Comparison of ENCODE assay signal across 25 mouse cellular contexts in the genomic region with DNA sequence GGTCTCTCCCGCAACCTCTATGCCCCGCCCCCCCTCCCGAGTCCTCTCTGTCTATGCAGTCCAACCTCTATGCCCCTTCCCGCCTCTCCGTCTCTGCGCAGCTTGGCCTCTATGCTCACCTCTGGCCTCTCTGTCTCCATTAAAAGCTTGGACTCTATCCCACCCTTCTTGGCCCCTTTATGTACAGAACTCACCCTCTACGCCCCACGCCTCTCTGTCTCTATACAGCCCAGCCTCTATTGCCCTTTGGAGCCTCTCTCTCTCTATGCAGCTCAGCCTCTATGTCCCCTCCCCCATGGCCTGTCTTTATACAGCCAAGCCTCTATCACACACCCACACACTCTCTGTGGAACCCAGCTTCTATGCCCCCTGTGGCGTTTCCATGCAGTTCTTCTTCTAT. TPM values are rescaled to one million over a fixed set of nuclear protein-coding genes. Genes with fewer than 3 reads are reported as not detected.
DNase-seq lines count a peak whose midpoint lies in the region; ATAC-seq lines count a peak whose summit lies in the region.
"Had no signal": no experiment of that assay in that cellular context is flagged by ENCODE, and none has a peak within 500 bp of the region (broad histone marks: within the 10 kb centered on the region; RNA-seq: fewer than 3 reads in every experiment).

No protein-coding gene starts in this region.

- DNase-seq in cerebellum, adult 11-12 months: peak; percentile 20
- DNase-seq in cerebellum, postnatal 14 days: no peak
- peak; percentile 14 for DNase-seq in liver
- DNase-seq in liver, embryonic 11.5 days (ENCODE audit: low spot score): no peak
- DNase-seq in layer of hippocampus, adult 9-11 months: no peak
- DNase-seq in retina, postnatal 1 day: no peak
- DNase-seq: adrenal gland, adult 8-10 months; cerebellum, postnatal 10 days; gastrocnemius, postnatal 36 days; kidney, postnatal 36 days; lung, postnatal 14 days; right cerebral cortex, postnatal 25 days had no signal

- no peak for ATAC-seq in liver, embryonic 11.5 days (replicated peaks; ENCODE audit: low FRiP score)
- no peak for ATAC-seq in liver, embryonic 12.5 days
- no peak for ATAC-seq in CD4-positive, CD25-positive, alpha-beta regulatory T cell, adult 4 months
- ATAC-seq: forebrain, embryonic 14.5 days; inflammation-experienced regulatory T-cells, adult 6 months; midbrain, embryonic 16.5 days had no signal

- no peak overlapping the region for H3K4me2 ChIP-seq in liver, embryonic 11.5 days
- 0 out of 2 replicates have a peak overlapping the region, but pooled peaks have one; percentile 84 for H3K4me2 ChIP-seq in liver, embryonic 12.5 days
- H3K4me2 ChIP-seq: hindbrain, embryonic 12.5 days; stomach, embryonic 15.5 days had no signal

- no peak overlapping the region for H3K27ac ChIP-seq in liver, embryonic 11.5 days (ENCODE audit: low read depth, low read length)
- H3K27ac ChIP-seq in liver, embryonic 12.5 days: no peak overlapping the region
- H3K27ac ChIP-seq: hindbrain, embryonic 12.5 days; liver, embryonic 14.5 days; stomach, embryonic 15.5 days had no signal

- 86% methylated on average over 9 of the region's 9 CpGs for WGBS in liver, embryonic 11.5 days
- WGBS in liver, embryonic 12.5 days (ENCODE audit: insufficient replicate concordance): 73% methylated on average over 9 of the region's 9 CpGs

- H3K9me3 ChIP-seq in liver, embryonic 11.5 days (ENCODE audit: control insufficient read depth, low read length): no peaks in the 10 kb centered on the region
- H3K9me3 ChIP-seq in liver, embryonic 12.5 days (replicated peaks): no peaks in the 10 kb centered on the region
- H3K9me3 ChIP-seq: embryonic facial prominence, embryonic 10.5 days; G1E; heart, embryonic 10.5 days; hindbrain, embryonic 12.5 days; limb, embryonic 10.5 days; megakaryocyte, embryonic 14.5 days; stomach, embryonic 15.5 days had no signal

- H3K27me3 ChIP-seq in liver, embryonic 11.5 days (replicated peaks; ENCODE audit: control insufficient read depth, insufficient read depth, low read length): no peaks in the 10 kb centered on the region
- H3K27me3 ChIP-seq in liver, embryonic 12.5 days (replicated peaks): no peaks in the 10 kb centered on the region; the same call in 1 of the 2 replicates
- H3K27me3 ChIP-seq: hindbrain, embryonic 12.5 days; stomach, embryonic 15.5 days had no signal

- no peak overlapping the region for H3K9ac ChIP-seq in liver, embryonic 11.5 days (ENCODE audit: low read depth, low read length)
- no peak overlapping the region for H3K9ac ChIP-seq in liver, embryonic 12.5 days
- H3K9ac ChIP-seq: hindbrain, embryonic 12.5 days; liver, embryonic 14.5 days; stomach, embryonic 15.5 days had no signal

- H3K4me1 ChIP-seq in liver, embryonic 11.5 days (replicated peaks; ENCODE audit: control insufficient read depth, insufficient read depth, low read length): no peaks in the 10 kb centered on the region
- peaks cover 16% of the 10 kb centered on the region for H3K4me1 ChIP-seq in liver, embryonic 12.5 days
- H3K4me1 ChIP-seq: hindbrain, embryonic 12.5 days; limb, embryonic 10.5 days; stomach, embryonic 15.5 days had no signal

- H3K4me3 ChIP-seq in liver, embryonic 11.5 days (ENCODE audit: low read depth, low read length): no peak overlapping the region
- H3K4me3 ChIP-seq in liver, embryonic 12.5 days: no peak overlapping the region
- H3K4me3 ChIP-seq: embryonic facial prominence, embryonic 10.5 days; heart, embryonic 10.5 days; hindbrain, embryonic 12.5 days; limb, embryonic 10.5 days; megakaryocyte, embryonic 14.5 days; stomach, embryonic 15.5 days had no signal

- no peaks in the 10 kb centered on the region for H3K36me3 ChIP-seq in liver, embryonic 11.5 days (ENCODE audit: control insufficient read depth, insufficient read depth, low read length)
- H3K36me3 ChIP-seq in liver, embryonic 12.5 days: no peaks in the 10 kb centered on the region
- H3K36me3 ChIP-seq: embryonic facial prominence, embryonic 10.5 days; G1E; heart, embryonic 10.5 days; hindbrain, embryonic 12.5 days; limb, embryonic 10.5 days; stomach, embryonic 15.5 days had no signal

RNA-seq across cellular contexts. Expression of a gene that starts 13.2 kb away (rescaled TPM):
- 58.1 and 64.2 TPM in 2 replicates for polyA plus RNA-seq in liver, embryonic 11.5 days (2014; fragmentation: Nextera tagmentation; extraction: Ambion mirVana)
- polyA plus RNA-seq in liver, embryonic 12.5 days (2016; fragmentation: Nextera tagmentation; extraction: Ambion mirVana): 52.8 and 52.9 TPM in 2 replicates
- polyA plus RNA-seq in CD4-positive, CD25-positive, alpha-beta regulatory T cell, adult 4 months (2017; shearing (Covaris generic)): 100 to 1,000 TPM in 1 of 2 experiments, 10 to 100 TPM in 1; 57.8 to 125 TPM

Comparison
In these comparisons a context has a peak if more than half of its experiments do, and no peak if none do; other contexts are left out.
1. DNase-seq: peak in cerebellum, adult 11-12 months (single experiment) and liver (single experiment); none in cerebellum, postnatal 14 days (0 of 2), liver, embryonic 11.5 days (single experiment), layer of hippocampus, adult 9-11 months (single experiment) and retina, postnatal 1 day (single experiment).